Mouse (Mus musculus): Measurements from ENCODE around the gene Clec2l. TPM values are rescaled to one million over a fixed set of nuclear protein-coding genes. Genes with fewer than 3 reads are reported as not detected.

Gene Clec2l
- polyA plus RNA-seq, 1 experiment from 2014 or later, result 0.87 TPM

GRCm38 (mm10) chr6:38725515-38725914, 62.6 kb downstream of the Clec2l start:
- Histone ChIP-seq H3K9ac (no peak overlapping the region), H3K4me2 (no peak overlapping the region), H3K36me3 (peaks cover 15% of the 10 kb centered on the region), H3K9me3 (replicated peaks) (no peaks in the 10 kb centered on the region), H3K27ac (no peak overlapping the region), H3K4me1 (replicated peaks) (peaks cover 6% of the 10 kb centered on the region), H3K27me3 (no peaks in the 10 kb centered on the region), H3K4me3 (no peak overlapping the region)
- WGBS, result 94% methylated on average over 3 of the region's 3 CpGs
- no peak for ATAC-seq (replicated peaks; ENCODE audit: insufficient number of reproducible peaks, insufficient read depth, low FRiP score, low read depth)

Other genes starting within 250 kb of the Clec2l start
- 8.4 and 10.7 TPM in 2 replicates for gene Ubn2, start 229.1 kb upstream of the Clec2l start, polyA plus RNA-seq (2015; fragmentation: Nextera tagmentation; extraction: Ambion mirVana)
- 217 and 292 TPM in 2 replicates for gene Fmc1, start 129.6 kb upstream of the Clec2l start, polyA plus RNA-seq (2015; fragmentation: Nextera tagmentation; extraction: Ambion mirVana)
- 26.7 and 29.9 TPM in 2 replicates for gene Luc7l2, start 111.7 kb upstream of the Clec2l start, polyA plus RNA-seq (2015; fragmentation: Nextera tagmentation; extraction: Ambion mirVana)
- gene Klrg2, start 25.8 kb upstream of the Clec2l start, polyA plus RNA-seq (2015; fragmentation: Nextera tagmentation; extraction: Ambion mirVana), result 0.15 and 0.24 TPM in 2 replicates
- 1.5 and 2.9 TPM in 2 replicates for gene Tbxas1, start 212.3 kb downstream of the Clec2l start, polyA plus RNA-seq (2015; fragmentation: Nextera tagmentation; extraction: Ambion mirVana)
- gene Hipk2, start 213.1 kb downstream of the Clec2l start, polyA plus RNA-seq (2015; fragmentation: Nextera tagmentation; extraction: Ambion mirVana), result 8.8 and 11.2 TPM in 2 replicates